In genomic region chr14:27141486-27141885, GRCm38 (mm10) we compare ENCODE assay signal across 20 mouse cellular contexts. TPM values are rescaled to one million over a fixed set of nuclear protein-coding genes. Genes with fewer than 3 reads are reported as not detected.
DNase-seq lines count a peak whose midpoint lies in the region; ATAC-seq and TF ChIP-seq lines count a peak whose summit lies in the region.
"Had no signal": no experiment of that assay in that cellular context is flagged by ENCODE, and none has a peak within 500 bp of the region (broad histone marks: within the 10 kb centered on the region; RNA-seq: fewer than 3 reads in every experiment).

No protein-coding gene starts in this region.

- no peaks in the 10 kb centered on the region for H3K36me3 ChIP-seq in heart, embryonic 12.5 days
- H3K36me3 ChIP-seq in ES-E14 (ENCODE audit: control insufficient read depth, insufficient read depth, low read length, poor library complexity, severe bottlenecking): no peaks in the 10 kb centered on the region
- H3K36me3 ChIP-seq: embryonic facial prominence, embryonic 13.5 days; heart, embryonic 13.5 days; intestine, embryonic 15.5 days had no signal

- no peak for ATAC-seq in heart, embryonic 12.5 days (ENCODE audit: insufficient number of reproducible peaks, low FRiP score)
- ATAC-seq: forebrain, embryonic 13.5 days; forebrain, postnatal 0 days; intestine, embryonic 15.5 days had no signal

- H3K27me3 ChIP-seq in heart, embryonic 12.5 days (replicated peaks): no peaks in the 10 kb centered on the region
- H3K27me3 ChIP-seq: embryonic facial prominence, embryonic 13.5 days; forebrain, embryonic 13.5 days; heart, embryonic 13.5 days; intestine, embryonic 15.5 days had no signal

- H3K27ac ChIP-seq in heart, embryonic 12.5 days (ENCODE audit: poor library complexity, severe bottlenecking): no peak overlapping the region
- H3K27ac ChIP-seq in ES-E14 (ENCODE audit: insufficient read depth, low read depth, low read length, poor library complexity, severe bottlenecking): peak overlapping the region; percentile 45; the same call in 1 of the 2 replicates
- H3K27ac ChIP-seq: forebrain, embryonic 13.5 days; heart, embryonic 13.5 days; hindbrain, embryonic 14.5 days; intestine, embryonic 15.5 days had no signal

- in situ Hi-C loops in ES-E14 (cut with MboI; ENCODE audit: low sequenced_read_pairs in 2 of 2, unreplicated experiment in 2 of 2): no loop called here

- no peak for DNase-seq in heart, postnatal 36 days
- DNase-seq in ES-E14 (ENCODE audit: low read depth, low spot score) (peak; percentile 65), MN1 (ENCODE audit: low spot score) (no peak)
- peak; percentile 1 for DNase-seq in brain, embryonic 14.5 days (ENCODE audit: low read depth)
- DNase-seq in cerebellum, postnatal 36 days: no peak
- DNase-seq in urinary bladder, adult 18-20 months (ENCODE audit: low spot score in 2 of 2): no peak
- DNase-seq: adrenal gland, postnatal 36 days; cerebellum, adult 11 months; cerebellum, adult 8-10 months; cerebellum, postnatal 14 days; forebrain, postnatal 0 days; gastrocnemius, postnatal 14 days; heart, postnatal 10 days; kidney, adult 18-20 months had no signal

- no peak for TF ChIP-seq POLR2A in brain, embryonic 14.5 days (IDR thresholded peaks at IDR 0.05; ENCODE audit: borderline replicate concordance, extremely low read depth, insufficient read depth, insufficient read length, poor library complexity, severe bottlenecking)

- WGBS in heart, embryonic 12.5 days: 23% methylated on average over 3 of the region's 3 CpGs

- TF ChIP-seq CTCF in brain, embryonic 14.5 days (IDR thresholded peaks at IDR 0.05; ENCODE audit: borderline replicate concordance, extremely low read depth, insufficient read depth, insufficient read length): no peak

- H3K9me3 ChIP-seq in heart, embryonic 12.5 days (replicated peaks): no peaks in the 10 kb centered on the region
- H3K9me3 ChIP-seq in ES-E14 (ENCODE audit: control insufficient read depth, insufficient read depth, low read depth, low read length): no peaks in the 10 kb centered on the region
- H3K9me3 ChIP-seq: embryonic facial prominence, embryonic 13.5 days; forebrain, embryonic 13.5 days; heart, embryonic 13.5 days; intestine, embryonic 15.5 days had no signal

- 0 out of 2 replicates have a peak overlapping the region, but pooled peaks have one; percentile 5 for H3K9ac ChIP-seq in heart, embryonic 12.5 days
- no peak overlapping the region for H3K9ac ChIP-seq in ES-E14 (ENCODE audit: insufficient read depth, low read depth, low read length, poor library complexity, severe bottlenecking)
- H3K9ac ChIP-seq: embryonic facial prominence, embryonic 13.5 days; forebrain, embryonic 13.5 days; forebrain, postnatal 0 days; heart, embryonic 13.5 days; hindbrain, embryonic 14.5 days; intestine, embryonic 15.5 days had no signal

- H3K4me3 ChIP-seq in heart, embryonic 12.5 days: no peak overlapping the region
- no peak overlapping the region for H3K4me3 ChIP-seq in ES-E14 (ENCODE audit: insufficient read depth in 1 of 2, low read depth in 1 of 2, low read length in 2 of 2, poor library complexity in 1 of 2, severe bottlenecking in 1 of 2)
- H3K4me3 ChIP-seq: embryonic facial prominence, embryonic 13.5 days; forebrain, embryonic 13.5 days; heart, embryonic 13.5 days; intestine, embryonic 15.5 days had no signal

- intact Hi-C loops in heart, postnatal 36 days (cut with DNase I): no loop called here

- peaks cover 35% of the 10 kb centered on the region for H3K4me1 ChIP-seq in heart, embryonic 12.5 days (replicated peaks)
- H3K4me1 ChIP-seq in ES-E14 (ENCODE audit: control insufficient read depth in 2 of 2, insufficient read depth in 2 of 2, low read length in 2 of 2, poor library complexity in 1 of 2): peaks cover 12 to 28% of the 10 kb centered on the region in 2 experiments; a peak in 3 of 4 replicates
- H3K4me1 ChIP-seq: forebrain, embryonic 13.5 days had no signal

- no peak overlapping the region for H3K4me2 ChIP-seq in heart, embryonic 12.5 days
- H3K4me2 ChIP-seq: embryonic facial prominence, embryonic 13.5 days; forebrain, embryonic 13.5 days; heart, embryonic 13.5 days; hindbrain, embryonic 14.5 days; intestine, embryonic 15.5 days had no signal

TF ChIP-seq in ES-E14, 5 proteins besides CTCF, POLR2A, EP300 and RAD21:
- TF ChIP-seq ZNF384 (IDR thresholded peaks at IDR 0.05; ENCODE audit: low read depth, low read length) (no peak), HCFC1 (IDR thresholded peaks at IDR 0.05; ENCODE audit: borderline replicate concordance, insufficient read depth, low read length) (no peak), CHD2 (IDR thresholded peaks at IDR 0.05; ENCODE audit: low read depth, low read length) (no peak), MAFK (IDR thresholded peaks at IDR 0.05; ENCODE audit: insufficient read depth, low read depth, low read length) (no peak), ZC3H11A (IDR thresholded peaks at IDR 0.05; ENCODE audit: borderline replicate concordance, low read depth, low read length) (no peak)

RNA-seq across cellular contexts. Expression of gene Arhgef3, which starts 26.8 kb away (rescaled TPM):
- 17.6 and 18.9 TPM in 2 replicates for polyA plus RNA-seq in heart, embryonic 12.5 days (2016; fragmentation: Nextera tagmentation; extraction: Ambion mirVana)
- 10 to 100 TPM; 27.5 to 37.7 TPM for total RNA-seq in heart, postnatal 36 days (2021)
- total RNA-seq in ES-E14 (2012; rRNA removed): 7.5 and 7.6 TPM in 2 replicates
- polyA plus RNA-seq in brain, embryonic 14.5 days (2012; rRNA removed): 2.5 and 4.9 TPM in 2 replicates

Comparison
In these comparisons a context has a peak if more than half of its experiments do, and no peak if none do; other contexts are left out.
1. DNase-seq: peak in ES-E14 (single experiment) and brain, embryonic 14.5 days (single experiment); none in heart, postnatal 36 days (0 of 2), cerebellum, postnatal 36 days (0 of 2), MN1 (single experiment) and urinary bladder, adult 18-20 months (0 of 2).